Mouse (Mus musculus): ENCODE measurements around the gene Phldb2.
A peak's percentile ranks its signal among the peaks of the same experiment; 100 is the strongest.

Gene Phldb2

GRCm38 (mm10) chr16:45890471-45891200 is 62.8 kb downstream of the Phldb2 start:
- no peak for DNase-seq (ENCODE audit: low spot score)

- no peak for DNase-seq (ENCODE audit: low spot score)
These were observed 63.8 kb downstream of the Phldb2 start for GRCm38 (mm10) chr16:45889636-45890035.

- DNase-seq (ENCODE audit: low spot score): no peak
These were observed 66.8 kb downstream of the Phldb2 start for GRCm38 (mm10) chr16:45886599-45886998.

- DNase-seq (ENCODE audit: low spot score): no peak
These were observed 69.2 kb downstream of the Phldb2 start for GRCm38 (mm10) chr16:45884194-45884593.

GRCm38 (mm10) chr16:45881177-45881832 is 72.1 kb downstream of the Phldb2 start:
- no peak for DNase-seq (ENCODE audit: low spot score)

- no peak for DNase-seq (ENCODE audit: low spot score)
These were observed 73.2 kb downstream of the Phldb2 start for GRCm38 (mm10) chr16:45880101-45880751.

GRCm38 (mm10) chr16:45877739-45878138 is 75.7 kb downstream of the Phldb2 start:
- no peak for DNase-seq (ENCODE audit: low spot score)

GRCm38 (mm10) chr16:45877171-45877570 is 76.2 kb downstream of the Phldb2 start:
- DNase-seq (ENCODE audit: low spot score): no peak

- DNase-seq (ENCODE audit: low spot score): no peak
These were observed 80.0 kb downstream of the Phldb2 start for GRCm38 (mm10) chr16:45873397-45873796.

- no peak for DNase-seq (ENCODE audit: low spot score)
These were observed 82.0 kb downstream of the Phldb2 start for GRCm38 (mm10) chr16:45871286-45871976.

GRCm38 (mm10) chr16:45870651-45871050 is 82.7 kb downstream of the Phldb2 start:
- DNase-seq (ENCODE audit: low spot score): no peak

GRCm38 (mm10) chr16:45869044-45869443 is 84.4 kb downstream of the Phldb2 start:
- DNase-seq (ENCODE audit: low spot score): no peak

GRCm38 (mm10) chr16:45857277-45857863 is 96.0 kb downstream of the Phldb2 start:
- no peak for DNase-seq (ENCODE audit: low spot score)

- no peak for DNase-seq (ENCODE audit: low spot score)
These were observed 98.9 kb downstream of the Phldb2 start for GRCm38 (mm10) chr16:45854499-45854898.

GRCm38 (mm10) chr16:45849045-45849444 is 104.4 kb downstream of the Phldb2 start:
- DNase-seq (ENCODE audit: low spot score): no peak

- no peak for DNase-seq (ENCODE audit: low spot score)
These were observed 108.5 kb downstream of the Phldb2 start for GRCm38 (mm10) chr16:45844875-45845274.

- DNase-seq (ENCODE audit: low spot score): peak; percentile 12
These were observed 109.2 kb downstream of the Phldb2 start for GRCm38 (mm10) chr16:45844049-45844780.

- DNase-seq (ENCODE audit: low spot score): no peak
These were observed 110.0 kb downstream of the Phldb2 start for GRCm38 (mm10) chr16:45843351-45843891.

- no peak for DNase-seq (ENCODE audit: low spot score)
These were observed 111.0 kb downstream of the Phldb2 start for GRCm38 (mm10) chr16:45842440-45842839.

GRCm38 (mm10) chr16:45841806-45842205 is 111.6 kb downstream of the Phldb2 start:
- DNase-seq (ENCODE audit: low spot score): no peak

- DNase-seq (ENCODE audit: low spot score): no peak
These were observed 112.4 kb downstream of the Phldb2 start for GRCm38 (mm10) chr16:45841016-45841415.

All from layer of hippocampus, adult 9-10 months (tissue).